Mouse (Mus musculus): Measurements from ENCODE around the gene Gm11037. TPM values are rescaled to one million over a fixed set of nuclear protein-coding genes. Genes with fewer than 3 reads are reported as not detected.
A peak's percentile ranks its signal among the peaks of the same experiment; 100 is the strongest.

The Gm11037 gene
- total RNA-seq, 2 experiments from 2014 or later = not detected

DNA sequence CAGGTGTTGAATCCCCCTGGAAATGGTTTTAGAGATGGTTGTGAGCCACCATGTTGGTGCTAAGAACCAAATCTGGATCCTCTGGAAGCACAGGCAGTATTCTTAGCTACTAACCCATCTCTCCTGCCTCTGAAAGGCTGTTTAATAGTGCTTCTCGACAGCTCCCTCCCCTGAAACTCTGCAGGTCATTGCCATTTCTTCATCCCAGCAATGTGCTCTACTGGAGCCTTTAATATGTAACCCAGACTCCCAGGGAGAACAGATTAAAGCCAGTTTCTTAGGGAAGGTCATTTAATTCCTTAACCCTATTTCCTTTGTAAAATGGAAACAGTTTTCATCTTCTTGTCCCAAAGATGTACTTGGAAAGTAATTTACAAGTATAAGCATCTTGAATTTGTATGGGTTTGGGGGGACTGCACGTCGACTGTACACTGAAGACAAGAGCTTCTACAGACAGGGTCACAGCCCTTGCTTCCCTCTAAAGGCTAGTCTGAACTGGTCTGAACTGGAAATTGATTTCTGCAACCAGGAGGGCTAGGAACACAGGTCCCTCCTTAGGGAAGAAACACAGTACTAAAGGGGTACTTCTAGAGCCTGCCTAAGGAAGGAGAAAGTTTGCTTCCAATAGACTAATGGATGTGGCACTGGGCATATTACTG is 42.1 kb downstream of the Gm11037 start:
- DNase-seq = no peak
- intact Hi-C loops (cut with DNase I) = no loop called here

DNA sequence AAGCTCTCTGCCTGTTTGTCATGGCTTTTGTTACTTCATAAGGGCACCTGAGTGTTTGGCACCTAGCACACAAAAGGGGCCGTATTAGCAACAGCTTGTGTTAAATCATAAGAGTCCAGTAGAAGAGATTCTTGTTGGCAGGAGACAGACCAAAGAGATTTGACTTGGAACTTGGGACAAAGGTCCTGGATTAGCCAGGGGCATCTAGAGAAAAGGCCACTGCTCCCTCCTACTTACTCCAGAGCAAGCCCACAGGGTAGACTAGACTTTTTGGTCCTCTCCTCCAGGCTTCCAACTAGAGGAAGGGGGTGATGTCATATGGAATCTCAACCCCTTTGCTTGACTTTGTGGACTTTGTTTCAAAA is 42.6 kb downstream of the Gm11037 start:
- intact Hi-C loops (cut with DNase I) = no loop called here
- DNase-seq = no peak

DNA sequence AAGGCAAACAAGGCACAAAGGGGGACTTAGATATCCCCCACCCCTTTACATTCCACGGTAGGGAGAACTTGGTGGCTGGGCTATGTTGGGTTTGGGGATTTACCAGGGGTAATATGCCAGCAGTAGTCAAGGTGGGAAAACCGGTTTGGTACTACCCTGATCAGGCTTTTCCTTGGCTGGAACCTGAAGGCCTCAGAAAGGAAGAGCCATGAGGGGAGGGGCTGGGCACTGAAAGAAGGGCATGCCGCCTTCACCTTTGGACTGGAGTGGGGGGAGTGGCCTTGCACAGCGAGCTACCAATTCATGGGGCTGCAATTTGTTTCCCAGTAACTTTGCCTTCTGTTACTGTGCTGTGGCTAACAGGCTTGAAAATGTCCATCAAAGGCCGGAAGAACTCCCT is 43.2 kb downstream of the Gm11037 start:
- no peak for DNase-seq
- intact Hi-C loops (cut with DNase I) = no loop called here

DNA sequence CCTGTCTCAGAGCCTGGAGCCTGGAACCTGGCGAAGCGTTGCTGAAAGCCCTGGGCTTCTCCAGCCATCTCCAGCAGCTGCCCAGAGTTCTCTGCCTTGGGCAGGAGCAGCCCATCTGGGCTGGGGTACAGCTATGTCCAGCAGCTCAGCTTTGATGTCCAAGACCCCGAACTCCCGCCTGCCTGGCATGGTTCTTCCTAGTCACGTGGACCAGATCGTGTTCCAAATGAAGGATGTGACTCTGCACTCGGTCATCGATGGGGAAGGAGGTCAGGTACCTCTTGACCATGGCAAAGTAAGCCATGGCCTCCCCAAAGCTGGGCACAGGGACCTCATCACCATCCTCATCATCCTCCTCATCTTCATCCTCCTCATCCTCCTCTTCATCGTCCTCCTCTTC is 44.6 kb downstream of the Gm11037 start:
- intact Hi-C loops (cut with DNase I) = loop anchor here (2.0 kb wide), 1 partner anchor 77 kb away; no protein-coding TSS in a partner anchor
- DNase-seq = no peak

DNA sequence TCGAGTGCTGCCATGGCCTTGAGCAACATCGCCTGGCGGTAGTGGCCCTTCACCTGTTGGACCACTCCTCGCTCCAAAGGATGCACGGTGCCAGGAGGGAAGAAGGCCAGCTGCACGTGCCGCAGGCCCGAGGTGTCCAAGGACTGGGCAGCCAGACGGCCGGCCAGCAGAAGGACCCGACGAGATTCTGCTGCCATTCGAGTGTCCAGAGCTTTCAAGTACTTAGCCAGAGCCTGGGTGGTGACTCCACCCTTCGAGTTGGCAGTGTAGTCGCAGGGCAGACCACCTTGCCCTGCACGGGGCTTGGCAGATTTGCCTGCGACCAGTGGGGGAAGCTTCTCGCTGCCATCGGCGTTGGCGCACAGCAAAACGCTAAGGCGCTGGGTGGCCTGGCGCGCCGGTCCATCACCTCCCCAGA is 45.5 kb downstream of the Gm11037 start:
- no peak for DNase-seq
- intact Hi-C loops (cut with DNase I) = loop anchor here (2.0 kb wide), 1 partner anchor 76 kb away; no protein-coding TSS in a partner anchor

DNA sequence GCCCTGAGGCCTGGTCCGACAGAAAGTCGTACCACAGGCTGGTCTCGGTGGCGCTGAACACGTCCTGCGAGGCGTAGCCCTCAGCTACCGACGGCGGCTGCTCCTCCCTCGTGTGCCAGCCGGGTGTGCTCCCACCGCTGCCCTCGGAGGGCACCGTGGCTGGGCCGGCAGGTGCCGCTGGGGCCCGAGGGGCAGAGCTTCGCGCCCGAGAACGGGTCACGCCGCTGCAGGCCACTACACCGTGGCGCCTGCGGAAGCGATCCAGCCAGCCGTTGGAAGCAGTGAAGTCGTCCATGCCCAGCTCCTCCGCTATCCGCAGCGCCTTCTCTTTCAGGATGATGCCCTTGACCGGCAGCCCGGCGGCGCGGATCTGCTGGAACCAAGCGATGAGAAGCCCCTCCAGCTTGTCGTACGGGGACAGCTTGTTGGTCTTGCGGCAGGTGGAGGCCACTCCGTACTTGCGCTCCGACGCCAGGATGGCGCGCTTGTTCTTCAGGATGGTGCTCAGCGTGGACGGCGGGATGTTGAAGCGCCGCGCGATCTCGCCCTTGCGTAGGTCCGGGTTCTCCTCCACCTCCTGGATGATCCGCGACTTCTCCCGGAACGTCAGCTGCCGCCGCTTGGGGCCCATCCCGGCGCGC is 46.1 kb downstream of the Gm11037 start:
- peak; percentile 64 to 67 for DNase-seq
- intact Hi-C loops (cut with DNase I) = loop anchor here (2.0 kb wide), 1 partner anchor 75 kb away; no protein-coding TSS in a partner anchor

DNA sequence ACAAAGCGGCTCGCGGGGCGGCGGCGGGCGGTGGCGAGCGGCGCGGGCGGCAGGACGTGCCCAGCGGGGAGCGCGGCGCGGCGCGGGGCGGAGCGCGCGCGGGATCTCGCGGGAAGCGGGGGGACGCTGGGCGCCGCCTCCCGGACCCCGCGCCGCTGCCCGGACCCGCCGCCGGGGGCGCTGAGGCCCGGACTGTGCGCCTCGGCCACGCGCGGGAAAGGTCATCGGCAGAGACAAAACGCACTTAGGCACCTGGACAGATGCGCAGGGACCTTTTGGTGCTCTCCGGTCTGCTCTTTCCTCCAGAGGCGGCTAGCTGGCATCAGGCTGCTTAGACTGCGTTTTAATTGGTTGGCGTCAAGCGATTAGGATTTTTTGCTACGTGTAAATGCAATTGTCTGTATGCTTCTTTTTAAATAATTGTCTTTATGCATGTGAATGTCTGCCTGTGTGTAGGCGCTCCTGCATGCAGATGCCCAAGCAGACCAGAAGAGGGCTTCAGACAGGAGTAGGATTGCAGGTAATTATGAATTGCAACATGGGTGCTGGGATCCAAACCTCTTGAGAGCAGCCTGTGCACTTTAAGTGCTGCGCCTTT is 46.8 kb downstream of the Gm11037 start, which contains the start of gene Cenpb:
Gene Cenpb, minus strand, starts transcription at position 78 of the 598 bp plus-strand sequence.
- peak; percentile 92 to 94 for DNase-seq

More for the DNA sequence above, 46.8 kb downstream of the Gm11037 start, which contains the start of gene Cenpb:
- intact Hi-C loops (cut with DNase I) = loop anchor here (2.0 to 5.0 kb wide), 4 partner anchors 29 to 237 kb away; no protein-coding TSS in a partner anchor

Other genes with a start within 250 kb of the Gm11037 start
- 10 to 100 TPM; 61.4 to 61.7 TPM for gene 4930402H24Rik, start 227.1 kb upstream of the Gm11037 start, total RNA-seq (2021)
- 10 to 100 TPM; 28.8 to 29.6 TPM for gene Atrn, start 227.0 kb upstream of the Gm11037 start, total RNA-seq (2021)
- 1 to 10 TPM; 5.1 to 8.0 TPM for gene Gfra4, start 90.4 kb upstream of the Gm11037 start, total RNA-seq (2021)
- gene Adam33, start 69.7 kb upstream of the Gm11037 start, total RNA-seq (2021) = 1 to 10 TPM; 1.1 to 3.0 TPM
- gene Siglec1, start 46.7 kb upstream of the Gm11037 start, total RNA-seq (2021) = 1 to 10 TPM; 1.3 to 1.5 TPM
- gene Hspa12b, start 6.2 kb upstream of the Gm11037 start, total RNA-seq (2021) = 10 to 100 TPM; 42.9 to 48.2 TPM
- 10 to 100 TPM; 11.1 to 12.2 TPM for gene 1700037H04Rik, start 26.6 kb downstream of the Gm11037 start, total RNA-seq (2021)
- gene Cenpb, start 46.6 kb downstream of the Gm11037 start, total RNA-seq (2021) = 10 to 100 TPM; 60.6 to 61.0 TPM
- gene Cdc25b, start 53.5 kb downstream of the Gm11037 start, total RNA-seq (2021) = 10 to 100 TPM; 12.2 to 14.4 TPM
- 1 to 10 TPM; 7.6 to 8.3 TPM for gene Spef1, start 53.8 kb downstream of the Gm11037 start, total RNA-seq (2021)
- gene Ap5s1, start 73.6 kb downstream of the Gm11037 start, total RNA-seq (2021) = 10 to 100 TPM; 37.3 to 40.8 TPM
- 10 to 100 TPM; 52.1 to 54.8 TPM for gene Mavs, start 100.6 kb downstream of the Gm11037 start, total RNA-seq (2021)
- 10 to 100 TPM; 27.2 to 28.2 TPM for gene Pank2, start 129.0 kb downstream of the Gm11037 start, total RNA-seq (2021)
- gene Rnf24, start 219.4 kb downstream of the Gm11037 start, total RNA-seq (2021) = 1 to 10 TPM; 3.4 to 3.9 TPM